In genomic region chr2:152029252-152030082, GRCm38 (mm10) we compare ENCODE assay signal across 8 mouse cellular contexts. TPM values are rescaled to one million over a fixed set of nuclear protein-coding genes. Genes with fewer than 3 reads are reported as not detected.
DNase-seq lines count a peak whose midpoint lies in the region; ATAC-seq lines count a peak whose summit lies in the region.

No protein-coding gene starts in this region.

- under 1% methylated on average over 53 of the region's 54 CpGs for WGBS in hindbrain, embryonic 11.5 days
- WGBS in lung, embryonic 16.5 days, result under 1% methylated on average over 54 of the region's 54 CpGs

- H3K36me3 ChIP-seq in hindbrain, embryonic 11.5 days (ENCODE audit: control insufficient read depth, insufficient read depth, low read length), result no peaks in the 10 kb centered on the region
- no peaks in the 10 kb centered on the region for H3K36me3 ChIP-seq in lung, embryonic 16.5 days (ENCODE audit: control insufficient read depth, insufficient read depth, low read length)

- peak overlapping the region; percentile 80 for H3K4me2 ChIP-seq in hindbrain, embryonic 11.5 days (replicated peaks; ENCODE audit: low read depth, low read length)
- H3K4me2 ChIP-seq in lung, embryonic 16.5 days (ENCODE audit: low read depth, low read length), result peak overlapping the region; percentile 98

- ATAC-seq in hindbrain, embryonic 11.5 days (ENCODE audit: low FRiP score), result peak; percentile 92
- peak; percentile 97 for ATAC-seq in lung, embryonic 16.5 days (ENCODE audit: low read depth)

- peak overlapping the region; percentile 91 for H3K27ac ChIP-seq in hindbrain, embryonic 11.5 days (ENCODE audit: low read depth, low read length)
- H3K27ac ChIP-seq in lung, embryonic 16.5 days (ENCODE audit: low read length), result no peak overlapping the region

- 0 out of 2 replicates have a peak, but pooled peaks cover 2% of the 10 kb centered on the region for H3K27me3 ChIP-seq in hindbrain, embryonic 11.5 days (ENCODE audit: control insufficient read depth, insufficient read depth, low read length)
- H3K27me3 ChIP-seq in lung, embryonic 16.5 days (ENCODE audit: control insufficient read depth, insufficient read depth, low read depth, low read length), result peaks cover 24% of the 10 kb centered on the region

- no peaks in the 10 kb centered on the region for H3K9me3 ChIP-seq in hindbrain, embryonic 11.5 days (ENCODE audit: control insufficient read depth, low read length)
- no peaks in the 10 kb centered on the region for H3K9me3 ChIP-seq in lung, embryonic 16.5 days (ENCODE audit: control insufficient read depth, low read length)

- H3K4me3 ChIP-seq in hindbrain, embryonic 11.5 days (ENCODE audit: low read depth, low read length), result peak overlapping the region; percentile 50
- peak overlapping the region; percentile 65 for H3K4me3 ChIP-seq in lung, embryonic 16.5 days (ENCODE audit: low read length)

- H3K9ac ChIP-seq in hindbrain, embryonic 11.5 days (ENCODE audit: low read depth, low read length), result peak overlapping the region; percentile 65
- peak overlapping the region; percentile 64 for H3K9ac ChIP-seq in lung, embryonic 16.5 days (ENCODE audit: low read length)

- peak; percentile 90 for DNase-seq in NIH3T3 (ENCODE audit: low read depth)
- DNase-seq in cerebellum, adult 9-11 months, result peak; percentile 84
- peak; percentile 37 to 93 for DNase-seq in frontal cortex, adult 2 months (ENCODE audit: extremely low spot score in 1 of 2, low spot score in 1 of 2)
- peak; percentile 99 for DNase-seq in hindbrain, embryonic 11.5 days (ENCODE audit: low spot score)
- peak; percentile 75 for DNase-seq in layer of hippocampus, adult 9-11 months
- peak; percentile 70 for DNase-seq in ovary, postnatal 10 days (ENCODE audit: low spot score)
- peak; percentile 91 for DNase-seq in thymus, postnatal 0 days (ENCODE audit: low spot score)

- H3K4me1 ChIP-seq in hindbrain, embryonic 11.5 days (replicated peaks; ENCODE audit: control insufficient read depth, insufficient read depth, low read length), result peaks cover 2% of the 10 kb centered on the region
- 0 out of 2 replicates have a peak, but pooled peaks cover 2% of the 10 kb centered on the region for H3K4me1 ChIP-seq in lung, embryonic 16.5 days (replicated peaks; ENCODE audit: control insufficient read depth, insufficient read depth, low read length)

RNA-seq across cellular contexts. Expression of gene Slc52a3, which starts 33.2 kb away (rescaled TPM):
- polyA plus RNA-seq in frontal cortex, adult 2 months (2012; rRNA removed), result 3.2 and 3.8 TPM in 2 replicates
- 0.56 and 0.73 TPM in 2 replicates for polyA plus RNA-seq in hindbrain, embryonic 11.5 days (2014; fragmentation: Nextera tagmentation; extraction: Ambion mirVana)
- 4.7 and 5.9 TPM in 2 replicates for polyA plus RNA-seq in lung, embryonic 16.5 days (2015; fragmentation: Nextera tagmentation; extraction: Ambion mirVana)
- 1.5 and 1.6 TPM in 2 replicates for polyA plus RNA-seq in thymus, postnatal 0 days (2015; fragmentation: Nextera tagmentation; extraction: Ambion mirVana)

RNA-seq across cellular contexts. Expression of gene Fam110a, which starts 49.4 kb away (rescaled TPM):
- polyA plus RNA-seq in frontal cortex, adult 2 months (2012; rRNA removed), result 6.3 and 6.7 TPM in 2 replicates
- 87.1 and 87.5 TPM in 2 replicates for polyA plus RNA-seq in hindbrain, embryonic 11.5 days (2014; fragmentation: Nextera tagmentation; extraction: Ambion mirVana)
- polyA plus RNA-seq in lung, embryonic 16.5 days (2015; fragmentation: Nextera tagmentation; extraction: Ambion mirVana), result 33.6 and 34.0 TPM in 2 replicates
- 30.3 and 31.0 TPM in 2 replicates for polyA plus RNA-seq in thymus, postnatal 0 days (2015; fragmentation: Nextera tagmentation; extraction: Ambion mirVana)

RNA-seq across cellular contexts. Expression of gene Scrt2, which starts 51.9 kb away (rescaled TPM):
- polyA plus RNA-seq in frontal cortex, adult 2 months (2012; rRNA removed), result 15.5 and 19.7 TPM in 2 replicates
- 27.1 and 31.4 TPM in 2 replicates for polyA plus RNA-seq in hindbrain, embryonic 11.5 days (2014; fragmentation: Nextera tagmentation; extraction: Ambion mirVana)
- polyA plus RNA-seq in lung, embryonic 16.5 days (2015; fragmentation: Nextera tagmentation; extraction: Ambion mirVana), result 0.06 TPM in 1 of 2 replicates, not detected in the other
- polyA plus RNA-seq in thymus, postnatal 0 days (2015; fragmentation: Nextera tagmentation; extraction: Ambion mirVana), result 0.08 TPM in 1 of 2 replicates, not detected in the other

Comparison
In these comparisons a context has a peak if more than half of its experiments do, and no peak if none do; other contexts are left out.
1. RNA of gene Scrt2, which starts 51.9 kb away (polyA plus RNA-seq): 27.1 to 31.4 TPM in hindbrain, embryonic 11.5 days and 15.5 to 19.7 TPM in frontal cortex, adult 2 months; 0.08 TPM in thymus, postnatal 0 days and 0.06 TPM in lung, embryonic 16.5 days; every median in the first group is over 10 times any median in the second.
2. Peak in every context shown above with its lines, with median percentiles within 50 percentile points of each other: DNase-seq.